8 mouse cellular contexts compared by ENCODE assay signal in genomic region chr11:71032491-71033162, GRCm38 (mm10). TPM values are rescaled to one million over a fixed set of nuclear protein-coding genes. Genes with fewer than 3 reads are reported as not detected.
DNase-seq lines count a peak whose midpoint lies in the region; ATAC-seq lines count a peak whose summit lies in the region.

No protein-coding gene starts in this region.

- DNase-seq in cerebellum, postnatal 25 days = peak; percentile 10 to 14
- no peak for DNase-seq in cerebellum, adult 9-11 months
- peak; percentile 11 for DNase-seq in ES-CJ7 (ENCODE audit: low read depth, low spot score)
- DNase-seq in forelimb bud, embryonic 11.5 days (ENCODE audit: low read depth, low spot score) = peak; percentile 38
- peak; percentile 26 to 58 for DNase-seq in left cerebral cortex, adult 9 months (ENCODE audit: low spot score in 2 of 2)
- DNase-seq in neural tube, embryonic 10.5 days (ENCODE audit: extremely low spot score, low spot score) = peak; percentile 45
- no peak for DNase-seq in c-Kit-positive CD71-positive TER-119-positive erythroid progenitor cells, embryonic 14.5 days (ENCODE audit: low spot score)

- ATAC-seq in megakaryocyte, adult 5-6 weeks (ENCODE audit: poor library complexity, severe bottlenecking) = no peak

RNA-seq across cellular contexts. Expression of gene 6330403K07Rik, which starts 0.7 kb away (rescaled TPM):
- not detected in 2 replicates for total RNA-seq in megakaryocyte, adult 5-6 weeks (2015)
- not detected in 2 replicates for total RNA-seq in megakaryocyte, adult 5-6 weeks (2017)

RNA-seq across cellular contexts. Expression of gene Derl2, which starts 13.0 kb away (rescaled TPM):
- total RNA-seq in megakaryocyte, adult 5-6 weeks (2015) = 33.5 and 40.9 TPM in 2 replicates
- total RNA-seq in megakaryocyte, adult 5-6 weeks (2017) = 44.4 and 47.7 TPM in 2 replicates

RNA-seq across cellular contexts. Expression of gene Mis12, which starts 13.2 kb away (rescaled TPM):
- total RNA-seq in megakaryocyte, adult 5-6 weeks (2015) = 30.2 and 31.4 TPM in 2 replicates
- 43.4 and 60.9 TPM in 2 replicates for total RNA-seq in megakaryocyte, adult 5-6 weeks (2017)

RNA-seq across cellular contexts. Expression of gene Dhx33, which starts 28.4 kb away (rescaled TPM):
- total RNA-seq in megakaryocyte, adult 5-6 weeks (2015) = 5.1 and 8.4 TPM in 2 replicates
- total RNA-seq in megakaryocyte, adult 5-6 weeks (2017) = 10.7 and 17.0 TPM in 2 replicates

RNA-seq across cellular contexts. Expression of gene C1qbp, which starts 49.8 kb away (rescaled TPM):
- total RNA-seq in megakaryocyte, adult 5-6 weeks (2015) = 112 and 122 TPM in 2 replicates
- 18.3 and 25.8 TPM in 2 replicates for total RNA-seq in megakaryocyte, adult 5-6 weeks (2017)

Comparison
In these comparisons a context has a peak if more than half of its experiments do, and no peak if none do; other contexts are left out.
1. DNase-seq: peak in cerebellum, postnatal 25 days (2 of 2), ES-CJ7 (single experiment), forelimb bud, embryonic 11.5 days (single experiment), left cerebral cortex, adult 9 months (2 of 2) and neural tube, embryonic 10.5 days (single experiment); none in cerebellum, adult 9-11 months (single experiment) and c-Kit-positive CD71-positive TER-119-positive erythroid progenitor cells, embryonic 14.5 days (single experiment).